Mouse (Mus musculus) adrenal gland, postnatal 36 days (tissue): ENCODE results near the gene Plk5. TPM values are rescaled to one million over a fixed set of nuclear protein-coding genes. Genes with fewer than 3 reads are reported as not detected.

Experiments used
- DNase-seq, 2 experiments: peaks; one replicate each; pipeline ENCODE4 v3.0.0; 2021; ENCODE audit warnings: mixed read lengths in 1 of 2
- long read RNA-seq, 2 experiments: library from polyadenylated mRNA; stranded (forward); transcript quantifications; one replicate each; pipeline ENCODE4 v2.0.0; 2021; ENCODE audit warnings: borderline sequencing depth in 2 of 2
- total RNA-seq, 2 experiments: library from RNA; stranded (reverse); gene quantifications; 2 replicates each; pipeline ENCODE4 v1.2.3; 2021

Gene Plk5
- under 1 TPM in 1 of 2 experiments, not detected in 1; 0.26 TPM for total RNA-seq
- long read RNA-seq, experiment 1, partial matches to known transcripts = 1 of 1 reads
- long read RNA-seq, experiment 1, other reads (novel, unspliced or antisense) = 0 of 1 reads
- long read RNA-seq, experiment 2, partial matches to known transcripts = 0 of 1 reads
- long read RNA-seq, experiment 2, other reads (novel, unspliced or antisense) = 1 of 1 reads

GRCm38 (mm10) chr10:80356001-80356682, at the start of gene Plk5:
Plk5 (plus strand) TSS chr10:80356459.
- DNase-seq = no peak

- no peak for DNase-seq
Observed at GRCm38 (mm10) chr10:80311560-80311959, 44.7 kb upstream of the Plk5 start.

GRCm38 (mm10) chr10:80312586-80313504, 43.4 kb upstream of the Plk5 start:
- no peak for DNase-seq

GRCm38 (mm10) chr10:80313627-80314201, 42.5 kb upstream of the Plk5 start:
- no peak for DNase-seq

- DNase-seq = no peak
Observed at GRCm38 (mm10) chr10:80314494-80315001, 41.7 kb upstream of the Plk5 start.

GRCm38 (mm10) chr10:80315315-80315714, 40.9 kb upstream of the Plk5 start:
- no peak for DNase-seq

GRCm38 (mm10) chr10:80316359-80316781, 39.9 kb upstream of the Plk5 start:
- DNase-seq = no peak

- no peak for DNase-seq
Observed at GRCm38 (mm10) chr10:80317011-80317410, 39.2 kb upstream of the Plk5 start.

GRCm38 (mm10) chr10:80320340-80320760, 35.9 kb upstream of the Plk5 start, which contains the start of gene 2310011J03Rik:
2310011J03Rik (minus strand) TSS chr10:80320537.
- DNase-seq = peak; percentile 94 to 96

- no peak for DNase-seq
Observed at GRCm38 (mm10) chr10:80321014-80321669, 35.1 kb upstream of the Plk5 start.

GRCm38 (mm10) chr10:80321670-80322581, 34.3 kb upstream of the Plk5 start:
- no peak for DNase-seq

- DNase-seq = peak; percentile 56 to 63
Observed at GRCm38 (mm10) chr10:80322811-80323211, 33.4 kb upstream of the Plk5 start.

GRCm38 (mm10) chr10:80323261-80324119, 32.8 kb upstream of the Plk5 start:
- peak; percentile 85 to 93 for DNase-seq

GRCm38 (mm10) chr10:80324120-80325037, 31.9 kb upstream of the Plk5 start:
- DNase-seq = no peak

- DNase-seq = no peak
Observed at GRCm38 (mm10) chr10:80325045-80325444, 31.2 kb upstream of the Plk5 start.

- DNase-seq = peak; percentile 95 to 99
Observed at GRCm38 (mm10) chr10:80329273-80330081, 26.8 kb upstream of the Plk5 start, which contains the start of the genes Pcsk4 and Reep6. Pcsk4 (minus strand) TSS chr10:80329498. Reep6 (plus strand) TSS chr10:80329953.

GRCm38 (mm10) chr10:80330084-80330483, 26.2 kb upstream of the Plk5 start:
- no peak for DNase-seq
